Mouse (Mus musculus) spleen, embryonic (tissue): ENCODE data around the gene Epb41l2.

Experiments used
- CTCF ChIA-PET: fragments of 350-600 bp; sonication (Branson Sonifier 250); formaldehyde crosslinking; loops from one replicate; lab custom pipeline; 2022; lab: Charles Lee

The Epb41l2 gene

DNA sequence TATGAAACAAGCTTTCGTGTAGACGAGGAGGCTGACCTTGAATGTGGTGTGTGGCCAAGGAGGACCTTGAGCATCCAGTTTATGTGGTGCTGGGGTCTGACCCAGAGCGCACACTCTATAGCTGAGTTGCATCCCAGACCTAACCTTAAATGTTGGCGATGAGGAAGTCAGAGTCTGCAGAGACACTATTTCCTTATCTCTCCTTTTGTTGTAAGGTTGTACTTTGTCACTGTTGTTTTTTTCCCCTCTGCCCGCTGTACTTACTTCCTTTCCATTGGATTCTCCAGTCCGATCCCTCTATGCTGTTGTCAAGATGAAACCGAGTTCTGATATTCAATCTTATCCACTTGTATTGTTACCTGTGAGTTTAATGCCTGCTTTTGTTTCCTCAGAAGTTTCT is 5.6 kb downstream of the Epb41l2 start:
- CTCF ChIA-PET = no interaction called here

DNA sequence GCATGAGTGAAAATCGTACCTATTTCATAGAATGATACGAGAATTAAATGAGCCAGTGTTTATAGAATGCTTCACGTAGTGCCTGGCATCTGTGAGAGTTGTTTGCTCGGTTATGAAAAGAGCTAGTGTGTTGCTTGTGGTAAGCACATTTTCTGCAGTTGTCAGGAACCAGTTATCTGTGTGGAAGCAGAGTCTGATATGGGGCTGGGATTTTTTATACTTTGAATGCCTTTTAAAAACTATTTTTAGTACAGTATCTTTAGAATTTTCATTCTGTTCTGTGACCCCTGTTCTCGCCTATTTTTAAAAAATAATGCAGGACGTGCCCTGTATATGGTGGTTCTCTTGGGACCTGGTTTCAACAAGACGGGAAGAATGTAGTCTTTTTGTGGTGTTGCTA is 6.1 kb downstream of the Epb41l2 start:
- CTCF ChIA-PET = interaction anchor here (0.5 kb wide), 1 partner anchor 53 kb away, joined by 21 read pairs; no protein-coding TSS in a partner anchor

DNA sequence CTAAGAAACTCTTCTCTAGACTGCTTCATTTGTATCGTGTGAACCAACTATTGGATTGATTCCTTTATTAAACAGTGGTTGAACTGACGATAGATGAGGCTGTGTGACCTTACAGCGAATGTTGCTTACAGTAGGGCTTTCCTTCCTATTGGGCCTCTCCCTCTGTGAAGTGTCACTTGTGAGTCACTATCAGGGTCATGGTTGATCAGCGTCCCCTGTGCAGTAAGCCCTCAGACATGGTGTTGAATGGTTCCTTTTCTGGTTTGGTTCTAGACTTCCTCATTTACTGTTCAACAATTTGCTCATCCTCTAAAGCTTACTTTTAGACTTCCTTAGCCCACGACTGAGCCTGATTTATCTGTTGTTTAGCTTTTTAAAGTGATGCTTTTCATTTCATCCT is 7.1 kb downstream of the Epb41l2 start:
- CTCF ChIA-PET = no interaction called here

DNA sequence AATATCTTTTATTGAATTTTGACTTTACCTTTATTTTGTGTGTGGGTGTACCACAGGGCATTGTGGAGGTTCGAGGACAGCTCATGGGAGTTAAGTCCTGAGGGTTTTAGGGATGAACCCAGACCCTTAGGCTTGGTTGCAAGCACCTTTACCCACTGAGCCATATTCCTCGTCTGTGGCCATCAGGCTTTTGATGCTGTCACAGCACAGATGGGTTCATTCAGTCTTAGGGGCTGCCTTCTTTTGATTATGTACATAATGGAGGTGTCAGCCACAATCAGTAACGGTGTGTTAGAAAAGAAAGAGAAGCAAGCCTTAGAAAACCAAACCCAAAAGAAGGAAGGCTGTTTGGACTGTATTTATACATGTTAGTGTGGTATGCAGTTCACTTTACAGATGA is 9.3 kb downstream of the Epb41l2 start:
- CTCF ChIA-PET = no interaction called here

DNA sequence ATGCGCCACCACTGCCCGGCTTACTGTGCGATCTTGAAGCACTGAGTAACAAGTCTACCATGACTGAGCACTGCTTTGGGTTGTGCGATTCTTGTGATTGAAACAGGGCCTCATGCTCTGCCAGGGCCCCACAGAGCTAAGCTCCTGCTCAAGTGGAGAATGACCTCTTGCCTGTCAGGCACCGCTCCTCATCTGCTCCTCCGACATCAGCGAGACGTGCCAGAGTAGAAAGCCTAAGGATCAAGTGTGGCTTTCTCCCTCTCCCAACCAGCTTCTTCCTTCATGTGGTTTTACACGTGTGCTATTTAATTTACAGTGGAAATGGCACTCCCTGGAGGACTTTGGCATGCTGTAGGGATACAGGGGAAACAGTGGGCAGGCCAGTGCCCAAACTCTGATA is 10.1 kb downstream of the Epb41l2 start:
- CTCF ChIA-PET = no interaction called here

DNA sequence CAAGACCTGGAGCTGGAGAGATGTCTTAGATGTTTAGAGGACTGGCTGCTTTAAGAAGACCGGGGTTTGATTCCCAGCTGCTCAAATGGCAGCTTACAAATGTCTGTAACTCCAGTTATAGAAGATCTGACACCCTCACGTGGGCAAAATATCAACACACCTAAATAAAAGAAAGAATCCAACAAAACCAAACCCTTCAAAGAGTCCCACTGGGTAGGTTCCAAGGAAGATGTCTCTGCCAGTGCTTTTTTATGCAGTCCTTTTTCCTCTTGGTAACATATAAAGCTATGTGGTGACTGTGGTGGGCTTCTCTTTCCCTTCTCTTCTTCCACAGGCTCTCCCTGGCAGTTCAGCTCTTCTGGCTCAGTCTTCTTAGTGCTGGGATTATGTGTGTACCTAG is 11.7 kb downstream of the Epb41l2 start:
- CTCF ChIA-PET = no interaction called here

DNA sequence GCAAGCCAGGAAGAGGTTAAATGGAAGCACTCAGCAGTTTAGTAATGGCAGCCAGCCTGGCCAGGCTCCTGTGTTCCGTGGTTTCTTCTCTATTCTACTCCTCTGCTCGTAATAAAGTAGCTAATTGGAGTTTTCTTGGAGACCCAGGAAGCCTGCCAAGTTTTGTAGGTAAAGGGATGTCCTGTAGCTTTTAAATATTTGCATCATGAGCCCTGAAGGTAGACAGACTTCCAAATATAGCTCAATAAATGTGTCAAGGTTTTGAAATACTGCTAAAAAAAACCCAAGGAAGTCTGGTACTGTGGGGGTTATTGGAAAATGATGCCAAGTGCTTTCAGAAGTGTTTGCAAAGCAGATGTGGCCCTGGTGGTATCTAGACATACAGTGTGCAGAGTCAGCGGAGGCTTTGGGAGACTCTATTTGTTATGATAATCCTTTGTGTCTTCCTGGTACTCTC is 12.3 kb downstream of the Epb41l2 start:
- CTCF ChIA-PET = no interaction called here

DNA sequence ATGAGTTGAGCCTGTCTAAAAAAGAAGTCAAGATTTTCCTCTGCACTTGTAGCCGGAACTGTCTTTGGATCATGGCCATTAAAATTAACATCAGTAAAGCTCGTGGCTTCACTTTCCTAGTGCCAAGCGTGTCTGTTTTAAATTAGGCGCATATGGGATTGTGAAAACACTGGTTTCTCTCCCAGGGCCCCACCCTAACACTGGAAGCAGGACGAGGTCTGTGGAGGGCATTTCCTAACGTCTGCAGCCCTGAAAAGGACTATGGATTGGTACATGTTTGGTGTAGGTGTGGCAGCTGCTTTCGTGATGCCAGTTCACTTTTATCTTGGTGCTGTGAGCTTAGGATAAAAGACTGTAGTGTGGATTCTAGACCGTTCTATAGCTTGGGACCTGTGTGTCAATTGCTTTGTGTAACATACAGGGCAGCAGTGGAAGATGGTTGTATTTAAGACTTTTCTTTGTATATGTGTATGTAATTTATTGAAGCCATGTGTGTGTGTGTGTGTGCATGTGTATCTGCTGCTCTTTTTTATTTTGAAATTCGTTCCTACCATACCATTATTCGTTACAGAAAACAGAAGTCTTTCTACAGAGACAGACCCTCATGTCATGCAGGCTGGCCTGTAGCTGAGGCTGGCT is 13.0 kb downstream of the Epb41l2 start:
- CTCF ChIA-PET = no interaction called here

DNA sequence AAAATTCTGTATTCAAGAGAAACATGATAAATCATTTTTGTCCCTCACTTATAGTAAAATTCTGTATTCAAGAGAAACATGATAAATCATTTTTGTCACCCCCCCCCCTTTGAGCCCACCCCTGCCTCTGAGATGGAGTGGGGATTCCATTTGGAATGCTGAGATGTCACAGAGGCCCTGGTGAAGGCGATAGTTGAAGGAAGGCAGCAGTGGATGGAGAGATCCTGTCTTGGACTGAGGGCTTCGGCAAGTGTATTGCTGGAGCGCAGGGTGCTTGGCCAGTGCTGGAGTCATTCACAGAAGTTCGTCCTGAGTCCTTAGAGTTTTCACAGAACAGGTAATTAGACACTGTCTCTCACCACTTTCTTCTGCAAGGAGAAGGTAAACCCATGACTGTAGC is 15.4 kb downstream of the Epb41l2 start:
- CTCF ChIA-PET = no interaction called here

DNA sequence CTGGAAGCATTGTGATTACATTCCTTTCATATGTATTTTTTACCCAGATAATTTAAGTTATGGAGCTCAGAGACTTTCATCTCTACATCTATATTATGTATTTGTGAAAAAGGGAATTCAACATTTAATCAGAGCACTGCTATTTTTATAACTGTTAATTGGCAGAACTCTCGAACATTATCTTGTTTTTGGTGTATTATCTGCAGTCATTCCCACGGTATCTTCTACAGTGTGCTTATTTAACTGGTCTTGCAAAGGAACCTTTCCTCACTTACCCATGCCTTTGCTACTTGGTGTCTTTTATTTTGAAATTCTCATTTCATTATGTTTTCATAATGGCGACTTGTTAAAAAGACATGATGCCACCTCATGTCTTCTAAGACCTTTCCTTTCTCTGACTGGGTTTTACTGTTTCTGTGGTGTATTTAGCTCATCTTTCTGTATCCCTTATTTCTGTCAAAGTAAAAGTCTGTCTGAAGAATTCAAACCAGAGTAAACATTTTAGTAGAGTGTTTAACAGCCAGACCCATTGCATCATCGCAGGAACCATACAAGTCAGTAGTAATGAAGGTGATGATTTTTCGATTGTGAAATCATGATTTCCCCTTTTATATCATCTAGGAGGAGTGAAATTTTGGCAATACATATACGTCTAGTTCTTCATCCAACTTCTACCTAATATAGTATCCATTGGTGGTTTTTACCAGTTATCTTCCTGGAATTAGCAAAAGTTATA is 21.3 kb downstream of the Epb41l2 start:
- CTCF ChIA-PET = no interaction called here

DNA sequence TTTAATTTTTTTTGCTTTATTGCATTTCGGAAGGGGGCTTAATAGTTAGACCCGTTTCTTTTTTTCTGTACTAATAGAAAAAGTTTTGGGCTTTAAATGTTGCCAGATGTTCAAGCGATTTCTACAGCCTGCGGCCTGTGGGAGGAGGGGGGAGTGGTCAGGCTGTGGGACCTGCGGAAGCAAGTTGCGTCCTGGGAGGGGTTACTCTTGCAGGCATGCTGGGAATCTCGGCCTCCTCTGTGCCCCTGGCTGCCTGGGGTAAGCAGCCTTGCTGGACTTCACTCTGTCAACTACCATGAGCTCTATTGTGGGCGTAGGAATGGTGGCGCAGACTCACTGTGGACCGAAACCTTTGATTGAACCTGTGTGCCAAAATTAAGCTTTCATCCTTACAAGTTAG is 22.4 kb downstream of the Epb41l2 start:
- CTCF ChIA-PET = no interaction called here

DNA sequence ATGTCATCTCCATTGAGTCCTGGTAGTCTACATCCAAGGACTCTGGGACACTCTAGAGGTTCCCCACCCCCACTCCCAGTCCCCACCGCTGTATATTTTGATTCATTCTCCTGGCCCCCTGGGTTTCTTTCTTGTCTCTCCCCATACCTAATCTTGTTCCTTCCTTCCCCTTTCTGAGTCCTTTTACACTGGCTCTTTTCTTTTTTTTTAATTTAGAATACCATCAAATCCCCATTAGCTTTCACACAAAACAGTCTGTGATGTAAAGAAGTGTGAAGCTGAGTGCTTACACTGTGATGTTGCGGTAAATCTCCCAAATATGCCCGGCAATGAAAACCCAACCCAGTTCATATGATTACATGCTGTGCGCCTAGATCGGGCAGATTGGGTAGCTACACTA is 23.6 kb downstream of the Epb41l2 start:
- CTCF ChIA-PET = interaction anchor here (1.2 kb wide), 1 partner anchor 26 kb away, joined by 3 read pairs; no protein-coding TSS in a partner anchor

DNA sequence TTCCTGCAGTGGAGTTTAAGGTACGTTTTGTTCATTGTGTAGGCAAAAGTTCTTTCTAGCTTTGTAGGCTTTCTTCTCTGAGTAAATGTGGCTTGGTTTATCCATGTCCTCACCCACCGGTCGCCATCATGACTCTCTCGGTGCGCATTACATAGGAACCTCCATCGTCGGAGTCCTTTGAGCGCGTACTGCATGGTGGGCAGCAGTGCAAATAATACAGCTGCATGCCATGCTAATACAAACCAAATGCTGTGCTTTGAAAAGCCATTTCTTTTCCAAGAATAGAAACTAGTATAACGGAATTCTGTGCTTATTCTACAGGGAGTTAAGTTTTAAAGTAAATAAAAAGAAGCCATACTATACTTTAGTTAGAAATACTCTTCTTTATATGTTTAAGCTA is 24.8 kb downstream of the Epb41l2 start:
- CTCF ChIA-PET = interaction anchor here (0.6 to 1.2 kb wide), 2 partner anchors 25 to 212 kb away, joined by 3 to 8 read pairs; no protein-coding TSS in a partner anchor

DNA sequence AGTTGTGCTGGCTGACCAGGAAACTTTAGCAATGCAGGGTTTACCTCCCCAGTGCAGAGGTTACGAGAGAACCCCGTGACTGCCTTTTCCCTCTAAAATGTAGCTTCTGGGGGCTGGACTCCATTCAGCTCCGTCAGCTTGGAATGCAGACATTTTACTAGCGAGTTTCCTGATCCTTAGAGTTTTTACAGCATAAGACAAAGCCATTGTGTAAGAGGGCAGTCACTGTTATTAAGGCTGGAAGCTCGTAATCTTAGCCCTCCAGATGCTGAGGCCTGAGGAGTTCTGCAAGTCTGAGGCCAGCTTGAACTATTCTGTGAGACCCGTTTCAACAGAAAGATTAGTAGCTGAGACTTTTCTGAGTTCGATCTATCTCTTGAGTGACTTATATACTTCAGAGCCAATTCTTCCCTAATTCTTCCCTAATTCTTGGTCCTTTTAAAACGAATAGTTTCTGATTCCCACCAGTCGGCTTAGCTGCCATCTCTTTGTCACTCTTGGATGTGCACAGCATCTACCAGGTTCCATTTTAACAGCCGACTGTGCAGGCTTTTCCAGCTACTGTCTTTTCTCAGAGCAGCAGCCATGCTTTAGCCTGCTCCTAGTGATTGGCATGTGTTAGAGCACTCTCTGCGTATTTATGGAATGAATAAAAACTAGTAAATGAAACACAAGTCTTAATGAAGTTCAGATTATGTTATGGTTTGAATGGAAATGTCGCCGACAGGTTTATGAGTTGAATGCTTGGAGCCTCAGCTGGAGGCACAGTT is 26.4 kb downstream of the Epb41l2 start:
- CTCF ChIA-PET = no interaction called here

DNA sequence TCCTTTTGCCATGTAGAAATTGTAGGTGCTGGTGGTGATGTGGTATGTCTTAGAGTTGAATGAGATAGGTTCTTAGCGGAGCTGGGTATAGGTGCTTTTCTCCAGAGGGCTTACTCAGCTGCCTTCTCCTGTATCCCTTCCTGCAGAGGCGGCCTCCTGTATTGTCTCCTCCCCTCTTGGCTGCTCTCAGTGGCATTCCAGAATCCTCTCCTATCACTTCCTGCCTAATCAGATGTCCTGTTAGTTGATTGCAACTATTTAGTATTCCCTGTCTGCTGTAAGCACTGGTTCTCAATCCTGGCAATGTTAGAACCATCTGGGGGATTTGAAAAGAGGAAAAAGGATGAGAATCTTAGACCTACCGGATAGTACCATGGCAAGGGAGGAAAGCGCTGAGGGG is 27.3 kb downstream of the Epb41l2 start:
- CTCF ChIA-PET = no interaction called here

DNA sequence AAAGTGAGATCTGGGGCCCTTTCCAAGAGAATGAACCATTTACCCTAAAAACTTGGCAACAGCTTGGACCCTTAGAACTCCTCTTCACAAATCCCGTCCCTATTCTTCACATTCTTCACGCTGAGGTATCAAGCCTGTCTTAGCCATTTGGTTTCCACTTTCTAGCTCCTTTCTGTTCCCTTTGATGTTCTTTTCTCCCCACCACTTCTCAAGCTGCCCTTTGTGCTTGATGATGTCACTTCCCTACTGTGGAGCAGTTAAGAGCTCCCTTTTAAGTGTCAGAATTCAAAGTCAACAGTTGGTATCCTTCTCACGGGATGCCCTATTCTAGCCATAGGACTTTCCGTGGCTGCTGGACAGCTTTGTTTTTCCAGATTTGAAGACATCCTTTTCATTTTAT is 27.7 kb downstream of the Epb41l2 start:
- CTCF ChIA-PET = no interaction called here

DNA sequence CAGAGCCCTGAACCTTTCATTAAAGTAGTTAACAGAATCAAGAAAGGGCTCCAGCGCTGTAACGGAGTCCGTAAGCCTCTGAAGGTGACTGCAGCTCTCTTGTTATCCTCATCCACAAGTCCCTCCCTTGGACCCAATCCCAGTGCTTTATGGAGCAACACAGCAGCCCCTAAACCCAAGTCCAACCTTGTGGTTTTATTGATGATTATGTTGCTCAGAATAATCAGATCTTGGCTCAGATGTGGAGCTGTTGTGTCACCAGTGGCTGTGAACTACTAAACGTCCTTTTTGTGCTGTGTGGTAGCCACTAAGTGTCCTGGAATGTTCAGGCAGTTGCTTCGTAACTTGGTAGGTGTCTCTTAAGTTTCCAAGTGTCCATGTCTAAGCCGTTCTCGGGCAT is 33.2 kb downstream of the Epb41l2 start:
- CTCF ChIA-PET = no interaction called here

DNA sequence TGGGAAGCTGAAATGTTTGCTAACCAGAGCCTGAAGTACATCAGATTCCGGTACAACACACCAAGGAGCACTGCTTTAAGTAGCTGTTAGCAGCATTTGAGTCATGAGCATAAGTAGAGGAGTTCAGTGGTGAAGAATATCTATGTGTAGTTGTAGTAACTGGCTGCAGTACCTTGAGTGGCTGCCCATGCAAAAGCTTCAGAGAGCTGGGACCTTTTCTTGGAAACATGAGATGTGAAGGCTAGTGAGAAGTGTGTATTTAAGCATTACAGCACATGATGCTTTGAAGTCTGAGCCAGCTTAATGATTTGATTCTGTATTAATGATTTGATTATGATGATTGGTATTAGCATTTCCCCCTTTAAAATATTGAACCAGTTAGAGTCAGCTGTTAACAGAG is 34.1 kb downstream of the Epb41l2 start:
- CTCF ChIA-PET = no interaction called here

DNA sequence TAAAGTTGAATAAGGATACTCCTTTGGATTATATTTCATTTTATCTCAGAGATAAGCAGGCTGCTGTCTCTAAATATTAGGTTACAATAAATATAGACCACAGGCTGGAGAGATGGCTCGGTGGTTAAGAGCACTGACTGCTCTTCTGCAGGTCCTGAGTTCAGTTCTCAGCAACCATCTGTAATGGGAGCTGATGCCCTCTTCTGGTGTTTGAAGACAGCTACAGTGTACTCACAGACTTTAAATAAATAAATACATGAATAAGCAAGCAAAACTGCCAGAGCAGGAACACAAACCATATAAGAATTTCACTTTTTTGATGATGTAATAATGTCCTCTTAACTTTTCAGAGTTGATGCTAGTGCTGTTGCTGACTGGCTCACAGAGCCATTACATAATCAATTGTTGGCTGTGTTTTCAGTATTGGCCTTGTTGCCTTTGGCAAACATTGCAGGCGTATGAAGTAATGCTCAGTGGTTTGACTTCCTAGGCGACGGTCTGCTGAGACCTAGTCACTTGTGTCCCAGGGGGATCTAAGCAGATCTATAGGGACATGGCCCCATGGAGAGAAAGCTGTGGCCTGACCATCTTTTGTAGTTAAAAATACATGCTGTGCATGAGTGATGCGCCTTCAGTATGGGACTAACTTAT is 35.8 kb downstream of the Epb41l2 start:
- CTCF ChIA-PET = interaction anchor here (0.5 kb wide), 1 partner anchor 140 kb away, joined by 3 read pairs; no protein-coding TSS in a partner anchor

DNA sequence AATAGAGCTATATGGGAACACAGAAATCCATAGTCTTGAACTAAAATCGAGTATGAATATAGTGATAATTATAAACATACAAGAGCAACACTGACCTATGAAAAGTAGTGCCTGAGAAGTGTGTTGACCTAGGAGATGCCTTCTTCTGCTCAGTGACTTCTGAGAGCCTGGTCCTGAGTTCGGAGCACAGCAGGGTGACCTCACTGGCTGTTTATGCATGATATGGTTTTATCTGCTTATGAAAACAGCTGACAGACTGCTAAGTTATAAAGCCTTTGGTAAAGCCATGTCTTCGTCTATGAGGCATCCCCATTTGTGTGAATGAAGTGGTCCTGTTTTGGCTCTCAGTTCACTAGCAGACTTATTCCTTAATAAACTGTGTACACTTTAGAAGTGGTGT is 37.3 kb downstream of the Epb41l2 start:
- CTCF ChIA-PET = no interaction called here

DNA sequence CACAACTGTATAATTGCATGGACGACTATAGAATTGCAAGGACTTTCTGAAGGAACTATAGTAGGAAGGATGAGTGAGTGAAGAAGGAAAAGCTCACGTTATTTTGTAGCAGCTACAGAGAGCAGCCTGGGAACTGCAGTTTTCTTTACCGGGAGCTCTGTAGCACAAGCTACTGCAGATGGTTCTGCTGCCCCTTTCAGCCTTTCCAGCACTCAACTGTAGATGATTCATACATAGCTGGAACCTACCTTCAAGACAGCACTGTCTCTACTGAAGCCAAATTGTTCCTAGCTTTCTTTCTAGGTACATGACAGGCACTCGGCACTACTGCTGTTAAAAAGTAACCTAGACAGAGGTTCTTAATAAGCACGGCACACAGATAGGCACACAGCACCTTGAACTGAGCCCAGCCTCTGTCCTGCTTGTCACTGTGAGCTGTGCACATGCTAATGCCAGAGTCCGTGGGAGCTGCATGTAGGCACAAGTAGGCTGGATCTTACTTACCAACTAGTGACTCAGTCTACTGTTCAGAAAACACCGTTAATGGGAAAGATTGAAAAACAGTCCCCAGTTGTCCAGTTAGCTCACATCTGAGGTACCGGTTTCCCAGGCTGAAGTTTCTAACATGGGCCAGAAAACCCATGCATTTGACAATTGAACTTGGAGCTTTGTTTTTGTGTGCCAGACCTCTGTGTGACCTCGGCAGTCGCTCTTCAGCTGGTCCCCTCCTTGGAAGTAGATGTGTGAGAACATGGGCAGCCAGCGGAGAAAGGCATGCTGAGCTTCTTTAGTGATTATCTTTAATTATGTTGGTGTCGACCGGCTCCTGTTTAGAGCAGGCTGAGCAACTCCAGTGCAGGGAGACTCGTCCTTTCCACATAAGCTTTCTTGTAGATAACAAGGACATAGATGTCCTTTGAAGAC is 38.4 kb downstream of the Epb41l2 start:
- CTCF ChIA-PET = interaction anchor here (0.6 kb wide), 1 partner anchor 192 kb away, joined by 8 read pairs; no protein-coding TSS in a partner anchor
